13 mouse cellular contexts compared by ENCODE assay signal in genomic region chr13:116723361-116724153, GRCm38 (mm10).
DNase-seq lines count a peak whose midpoint lies in the region; ATAC-seq and TF ChIP-seq lines count a peak whose summit lies in the region.
"Had no signal": no experiment of that assay in that cellular context is flagged by ENCODE, and none has a peak within 500 bp of the region (broad histone marks: within the 10 kb centered on the region; RNA-seq: fewer than 3 reads in every experiment).

No protein-coding gene starts in this region.

- H3K9me3 ChIP-seq in forebrain, postnatal 0 days (ENCODE audit: low read length) = no peaks in the 10 kb centered on the region
- H3K9me3 ChIP-seq: lung, embryonic 15.5 days had no signal

- no peak for TF ChIP-seq CTCF in cerebellum, adult 2 months (IDR thresholded peaks at IDR 0.05; ENCODE audit: borderline replicate concordance, insufficient read depth, low read depth, low read length)
- peak; percentile 18; the same call in 1 of the 2 replicates for TF ChIP-seq CTCF in forebrain, postnatal 0 days (IDR thresholded peaks at IDR 0.05; ENCODE audit: low read depth)

- no peak for ATAC-seq in cerebellum, adult (ENCODE audit: insufficient number of reproducible peaks, low FRiP score, low TSS enrichment)
- ATAC-seq in forebrain, postnatal 0 days = peak; percentile 43; the same call in 1 of the 2 replicates
- ATAC-seq: Patski had no signal

- no peaks in the 10 kb centered on the region for H3K27me3 ChIP-seq in cerebellum, adult 2 months (ENCODE audit: control insufficient read depth, insufficient read depth, low read length)
- no peaks in the 10 kb centered on the region for H3K27me3 ChIP-seq in forebrain, postnatal 0 days (ENCODE audit: insufficient read depth, low read length)
- H3K27me3 ChIP-seq: lung, embryonic 15.5 days had no signal

- 44% methylated on average over 14 of the region's 14 CpGs for WGBS in cerebellum, adult 2 months
- 38% methylated on average over 14 of the region's 14 CpGs for WGBS in forebrain, postnatal 0 days

- no peak overlapping the region for H3K27ac ChIP-seq in cerebellum, adult 2 months (ENCODE audit: insufficient read depth, low read length)
- H3K27ac ChIP-seq in forebrain, postnatal 0 days (ENCODE audit: low read depth, low read length) = no peak overlapping the region
- H3K27ac ChIP-seq: heart, adult 2 months; kidney, postnatal 0 days; lung, embryonic 15.5 days had no signal

- H3K36me3 ChIP-seq in forebrain, postnatal 0 days (ENCODE audit: insufficient read depth) = no peaks in the 10 kb centered on the region
- H3K36me3 ChIP-seq: lung, embryonic 15.5 days had no signal

- DNase-seq in cerebellum, adult 2 months = peak; percentile 12 to 20
- peak; percentile 3 for DNase-seq in kidney, postnatal 14 days
- no peak for DNase-seq in kidney, adult 11 months
- peak; percentile 18 for DNase-seq in MN1 (ENCODE audit: low spot score)
- no peak for DNase-seq in forebrain, postnatal 0 days
- DNase-seq in spleen, adult 12 weeks (ENCODE audit: low spot score) = no peak
- no peak for DNase-seq in urinary bladder, postnatal 36 days (ENCODE audit: low spot score in 2 of 2)
- DNase-seq: heart, adult 2 months; thymus, adult 18-20 months had no signal

- H3K4me3 ChIP-seq in cerebellum, adult 2 months (replicated peaks; ENCODE audit: insufficient read depth, low read depth, low read length) = no peak overlapping the region
- H3K4me3 ChIP-seq in forebrain, postnatal 0 days (ENCODE audit: low read depth, low read length) = no peak overlapping the region
- H3K4me3 ChIP-seq: heart, adult 2 months; lung, embryonic 15.5 days had no signal

- TF ChIP-seq POLR2A in cerebellum, adult 2 months (IDR thresholded peaks at IDR 0.05; ENCODE audit: borderline replicate concordance, insufficient read depth, low read length) = no peak

- no peak overlapping the region for H3K4me2 ChIP-seq in forebrain, postnatal 0 days (ENCODE audit: low read depth)
- H3K4me2 ChIP-seq: lung, embryonic 15.5 days had no signal

- no peaks in the 10 kb centered on the region for H3K4me1 ChIP-seq in cerebellum, adult 2 months (ENCODE audit: control insufficient read depth, insufficient read depth, low read length)
- H3K4me1 ChIP-seq in forebrain, postnatal 0 days (ENCODE audit: insufficient read depth) = no peaks in the 10 kb centered on the region
- H3K4me1 ChIP-seq: lung, embryonic 15.5 days had no signal

- H3K9ac ChIP-seq in forebrain, postnatal 0 days = no peak overlapping the region
- H3K9ac ChIP-seq: lung, embryonic 15.5 days had no signal

Comparison
In these comparisons a context has a peak if more than half of its experiments do, and no peak if none do; other contexts are left out.
1. DNase-seq: peak in cerebellum, adult 2 months (2 of 2), kidney, postnatal 14 days (single experiment) and MN1 (single experiment); none in kidney, adult 11 months (single experiment), forebrain, postnatal 0 days (single experiment), spleen, adult 12 weeks (single experiment) and urinary bladder, postnatal 36 days (0 of 2).